Mouse (Mus musculus) gastrocnemius, adult 2 months (tissue): ENCODE measurements around the gene Hes1. TPM values are rescaled to one million over a fixed set of nuclear protein-coding genes. Genes with fewer than 3 reads are reported as not detected.

ENCODE experiments used
- DNase-seq: peaks from one replicate; pipeline ENCODE4 v3.0.0; 2022
- H3K27ac ChIP-seq: fragments of 200-600 bp; 2 replicates; pipeline ENCODE4 v1.8.1; 2022; ENCODE audit warnings: mild to moderate bottlenecking
- H3K4me3 ChIP-seq: fragments of 200-600 bp; 2 replicates; pipeline ENCODE4 v1.8.1; 2022; ENCODE audit warnings: mild to moderate bottlenecking, moderate library complexity
- CTCF ChIP-seq: fragments of 200-600 bp; IDR thresholded peaks from 2 replicates; pipeline ENCODE4 v1.8.1; 2022; ENCODE audit warnings: antibody characterized with exemption, mild to moderate bottlenecking, moderate library complexity
- intact Hi-C: fragments of 180-260 bp; cut with DNase I; formaldehyde crosslinking; loops from one replicate; pipeline ENCODE4 v1.15.1; 2025
- total RNA-seq, 2 experiments: library from RNA; stranded (reverse); gene quantifications; 2 replicates each; pipeline ENCODE4 v1.2.3; 2021

Hes1 gene
- total RNA-seq, 2 experiments from 2014 or later: 9.5 to 11.1 TPM

GRCm38 (mm10) chr16:30034979-30035440, 29.2 kb upstream of the Hes1 start:
- intact Hi-C loops: no loop called here
- DNase-seq: no peak
- no peak for TF ChIP-seq CTCF
- H3K27ac ChIP-seq: no peak overlapping the region
- no peak overlapping the region for H3K4me3 ChIP-seq

GRCm38 (mm10) chr16:30036104-30036503, 28.1 kb upstream of the Hes1 start:
- no peak for DNase-seq
- no peak overlapping the region for H3K4me3 ChIP-seq
- no peak for TF ChIP-seq CTCF
- H3K27ac ChIP-seq: no peak overlapping the region
- intact Hi-C loops: no loop called here

GRCm38 (mm10) chr16:30038663-30039593, 25.3 kb upstream of the Hes1 start:
- no peak for TF ChIP-seq CTCF
- intact Hi-C loops: no loop called here
- Histone ChIP-seq H3K27ac (no peak overlapping the region), H3K4me3 (no peak overlapping the region)
- DNase-seq: no peak

- Histone ChIP-seq H3K27ac (no peak overlapping the region), H3K4me3 (no peak overlapping the region)
- no peak for TF ChIP-seq CTCF
- intact Hi-C loops: no loop called here
- no peak for DNase-seq
Observed at GRCm38 (mm10) chr16:30039841-30040240, 24.3 kb upstream of the Hes1 start.

- intact Hi-C loops: no loop called here
- Histone ChIP-seq H3K27ac (no peak overlapping the region), H3K4me3 (no peak overlapping the region)
- TF ChIP-seq CTCF: no peak
- DNase-seq: no peak
Observed at GRCm38 (mm10) chr16:30042859-30043258, 21.3 kb upstream of the Hes1 start.

- no peak for TF ChIP-seq CTCF
- no peak overlapping the region for H3K27ac ChIP-seq
- intact Hi-C loops: no loop called here
- no peak for DNase-seq
- H3K4me3 ChIP-seq: no peak overlapping the region
Observed at GRCm38 (mm10) chr16:30045615-30046014, 18.6 kb upstream of the Hes1 start.

- TF ChIP-seq CTCF: no peak
- H3K27ac ChIP-seq: no peak overlapping the region
- no peak overlapping the region for H3K4me3 ChIP-seq
- intact Hi-C loops: no loop called here
- no peak for DNase-seq
Observed at GRCm38 (mm10) chr16:30047010-30047409, 17.2 kb upstream of the Hes1 start.

GRCm38 (mm10) chr16:30047421-30047831, 16.8 kb upstream of the Hes1 start:
- intact Hi-C loops: no loop called here
- no peak for DNase-seq
- H3K27ac ChIP-seq: no peak overlapping the region
- no peak overlapping the region for H3K4me3 ChIP-seq
- no peak for TF ChIP-seq CTCF

GRCm38 (mm10) chr16:30050767-30051490, 13.3 kb upstream of the Hes1 start:
- Histone ChIP-seq H3K27ac (no peak overlapping the region), H3K4me3 (no peak overlapping the region)
- TF ChIP-seq CTCF: no peak
- intact Hi-C loops: no loop called here
- DNase-seq: no peak

GRCm38 (mm10) chr16:30052271-30052670, 11.9 kb upstream of the Hes1 start:
- no peak for TF ChIP-seq CTCF
- H3K27ac ChIP-seq: no peak overlapping the region
- DNase-seq: no peak

GRCm38 (mm10) chr16:30052839-30053511, 11.2 kb upstream of the Hes1 start:
- TF ChIP-seq CTCF: no peak
- Histone ChIP-seq H3K4me3 (no peak overlapping the region), H3K27ac (no peak overlapping the region)
- DNase-seq: no peak
- intact Hi-C loops: no loop called here

More at GRCm38 (mm10) chr16:30052271-30052670, 11.9 kb upstream of the Hes1 start:
- intact Hi-C loops: no loop called here
- no peak overlapping the region for H3K4me3 ChIP-seq

- no peak for TF ChIP-seq CTCF
- intact Hi-C loops: no loop called here
Observed at GRCm38 (mm10) chr16:30054541-30054940, 9.6 kb upstream of the Hes1 start.

More at GRCm38 (mm10) chr16:30054541-30054940, 9.6 kb upstream of the Hes1 start:
- peak; percentile 6 for DNase-seq
- no peak overlapping the region for H3K4me3 ChIP-seq
- no peak overlapping the region for H3K27ac ChIP-seq
